Mouse (Mus musculus) ES-Bruce4 (cell line): ENCODE measurements around the gene Ccdc169. TPM values are rescaled to one million over a fixed set of nuclear protein-coding genes. Genes with fewer than 3 reads are reported as not detected.

Source experiments
- H3K27ac ChIP-seq: 2 replicates; pipeline ENCODE4 v1.5.1; 2012; ENCODE audit warnings: low read length, inconsistent platforms; ENCODE audit not compliant: insufficient read depth
- H3K27me3 ChIP-seq: 2 replicates; pipeline ENCODE4 v1.6.1; 2012; ENCODE audit warnings: mild to moderate bottlenecking, low read length, inconsistent platforms; ENCODE audit not compliant: control insufficient read depth, poor library complexity, insufficient read depth, severe bottlenecking
- H3K36me3 ChIP-seq: 2 replicates; pipeline ENCODE4 v1.6.1; 2012; ENCODE audit warnings: inconsistent platforms, mild to moderate bottlenecking, low read length, moderate library complexity; ENCODE audit not compliant: control insufficient read depth, poor library complexity, insufficient read depth, severe bottlenecking
- H3K4me1 ChIP-seq: one replicate; pipeline ENCODE4 v1.8.1; 2011; ENCODE audit warnings: low read length; ENCODE audit not compliant: control insufficient read depth, insufficient read depth
- H3K4me3 ChIP-seq: 2 replicates; pipeline ENCODE4 v1.5.1; 2011; ENCODE audit warnings: low read depth, mild to moderate bottlenecking, low read length
- H3K9ac ChIP-seq: 2 replicates; pipeline ENCODE4 v1.6.1; 2012; ENCODE audit warnings: low read depth, mild to moderate bottlenecking, inconsistent platforms; ENCODE audit not compliant: poor library complexity, severe bottlenecking
- H3K9me3 ChIP-seq: replicated peaks from 2 replicates; pipeline ENCODE4 v1.6.1; 2012; ENCODE audit warnings: mild to moderate bottlenecking, low read length, inconsistent platforms; ENCODE audit not compliant: control insufficient read depth, poor library complexity, insufficient read depth, severe bottlenecking
- CTCF ChIP-seq: IDR thresholded peaks from one replicate; pipeline ENCODE4 v1.8.1; 2011; ENCODE audit warnings: low read depth, low read length
- EP300 ChIP-seq: IDR thresholded peaks from 2 replicates; pipeline ENCODE4 v1.6.1; 2011; ENCODE audit warnings: low read depth, low read length; ENCODE audit not compliant: insufficient read depth
- POLR2A ChIP-seq: IDR thresholded peaks from one replicate; pipeline ENCODE4 v1.8.1; 2011; ENCODE audit warnings: low read length; ENCODE audit not compliant: insufficient read depth
- polyA plus RNA-seq: library from polyadenylated mRNA; stranded (reverse); fragments of >200 nt; gene quantifications from 2 replicates; pipeline ENCODE4 v1.2.4, GENCODE M21; 2011; ENCODE audit warnings: low read depth; ENCODE audit not compliant: missing spikeins, insufficient read depth, insufficient read length

Ccdc169 gene
- 0.23 and 0.27 TPM in 2 replicates for polyA plus RNA-seq

GRCm38 (mm10) chr3:55137039-55137438 lies at the start of gene Ccdc169:
TSS of gene Ccdc169 (plus strand) at chr3:55137339.
- Histone ChIP-seq H3K9ac (no peak within 1 kb of the TSS), H3K27me3 (no peaks in the 10 kb centered on the region), H3K36me3 (no peaks in the 10 kb centered on the region), H3K4me3 (no peak within 1 kb of the TSS), H3K4me1 (no peaks in the 10 kb centered on the region), H3K9me3 (no peaks in the 10 kb centered on the region), H3K27ac (no peak within 1 kb of the TSS)
- TF ChIP-seq POLR2A (no peak), EP300 (no peak), CTCF (no peak)

DNA sequence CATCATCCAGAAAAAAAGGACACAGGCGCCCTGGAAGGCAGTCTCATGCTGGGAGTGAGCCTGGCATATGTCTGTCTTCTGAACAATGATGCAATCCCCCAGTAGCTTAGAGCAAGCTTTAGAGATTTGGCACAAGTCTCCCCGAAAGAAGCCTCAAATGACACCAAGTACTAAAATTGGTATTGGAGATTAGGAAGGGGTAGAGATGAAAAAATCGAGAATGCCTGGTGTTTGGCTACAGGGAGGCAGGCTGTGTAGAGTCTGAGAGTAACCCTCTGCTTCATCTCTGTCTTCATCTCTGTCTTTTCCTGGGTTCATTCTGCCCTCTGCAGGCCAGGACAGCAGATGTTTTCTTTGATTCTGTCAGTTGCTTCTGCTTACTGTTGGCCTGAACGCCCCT lies 49.8 kb upstream of the Ccdc169 start:
- Histone ChIP-seq H3K9ac (no peak overlapping the region), H3K9me3 (no peaks in the 10 kb centered on the region), H3K4me3 (no peak overlapping the region), H3K36me3 (no peaks in the 10 kb centered on the region), H3K27me3 (no peaks in the 10 kb centered on the region), H3K27ac (no peak overlapping the region), H3K4me1 (no peaks in the 10 kb centered on the region)
- TF ChIP-seq POLR2A (no peak), EP300 (no peak), CTCF (no peak)

DNA sequence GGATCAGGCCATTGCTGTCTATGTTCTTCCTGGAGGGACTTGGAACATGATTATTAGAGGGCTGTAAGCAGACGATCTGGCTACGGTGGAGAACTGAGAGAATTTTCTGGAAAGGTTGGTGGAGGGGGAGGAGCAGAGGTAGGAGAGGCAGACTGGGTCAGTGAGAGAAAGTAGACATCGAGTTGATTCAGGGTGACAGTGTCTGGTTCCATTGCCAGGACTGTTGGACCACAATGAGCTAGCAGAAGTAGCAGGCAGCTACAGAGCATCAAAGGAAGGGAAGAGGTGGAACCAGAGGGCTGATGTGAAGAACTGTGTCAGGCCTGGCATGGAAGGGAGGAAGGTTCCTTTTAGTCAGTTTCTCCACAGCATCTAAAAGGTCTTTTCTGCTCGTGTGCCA lies 48.8 kb upstream of the Ccdc169 start:
- H3K4me1 ChIP-seq, result no peaks in the 10 kb centered on the region

DNA sequence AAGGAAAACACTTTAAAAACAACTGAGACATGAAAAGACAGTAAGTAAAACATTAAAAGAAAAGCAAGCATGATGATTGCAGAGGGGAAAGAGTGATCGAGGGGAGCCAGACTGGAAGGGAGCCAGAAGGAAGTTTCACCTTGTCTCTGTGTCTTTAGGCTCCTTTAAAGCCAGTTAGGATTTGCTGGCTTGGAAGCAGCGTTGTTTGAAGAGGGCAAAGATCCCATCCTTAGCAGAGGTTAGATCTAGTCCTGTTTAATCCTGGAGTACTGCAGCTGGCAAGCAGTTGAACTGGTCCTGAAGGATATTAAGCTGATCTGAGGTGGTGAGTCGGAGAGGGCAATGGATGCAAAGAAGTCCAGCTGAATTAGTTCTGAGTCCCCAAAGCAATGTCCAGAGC lies 48.3 kb upstream of the Ccdc169 start:
- no peak overlapping the region for H3K4me3 ChIP-seq
- H3K9ac ChIP-seq, result no peak overlapping the region
- H3K27ac ChIP-seq, result no peak overlapping the region
- H3K4me1 ChIP-seq, result no peaks in the 10 kb centered on the region
- H3K9me3 ChIP-seq, result no peaks in the 10 kb centered on the region
- TF ChIP-seq POLR2A, result no peak
- TF ChIP-seq EP300, result no peak
- no peak for TF ChIP-seq CTCF
- no peaks in the 10 kb centered on the region for H3K27me3 ChIP-seq
- H3K36me3 ChIP-seq, result no peaks in the 10 kb centered on the region

More for the DNA sequence above, 48.8 kb upstream of the Ccdc169 start:
- no peaks in the 10 kb centered on the region for H3K9me3 ChIP-seq
- no peak overlapping the region for H3K27ac ChIP-seq
- H3K27me3 ChIP-seq, result no peaks in the 10 kb centered on the region
- TF ChIP-seq CTCF (no peak), EP300 (no peak), POLR2A (no peak)
- no peak overlapping the region for H3K9ac ChIP-seq
- H3K36me3 ChIP-seq, result no peaks in the 10 kb centered on the region
- H3K4me3 ChIP-seq, result no peak overlapping the region

GRCm38 (mm10) chr3:55089291-55089690 lies 47.8 kb upstream of the Ccdc169 start:
- TF ChIP-seq CTCF (no peak), POLR2A (no peak), EP300 (no peak)
- Histone ChIP-seq H3K36me3 (no peaks in the 10 kb centered on the region), H3K27me3 (no peaks in the 10 kb centered on the region), H3K4me3 (no peak overlapping the region), H3K9ac (no peak overlapping the region), H3K27ac (no peak overlapping the region), H3K9me3 (no peaks in the 10 kb centered on the region), H3K4me1 (no peaks in the 10 kb centered on the region)

- Histone ChIP-seq H3K27ac (no peak overlapping the region), H3K36me3 (no peaks in the 10 kb centered on the region)
- TF ChIP-seq POLR2A (no peak), EP300 (no peak), CTCF (no peak)
Measured at GRCm38 (mm10) chr3:55093161-55093560, 44.0 kb upstream of the Ccdc169 start.

More at GRCm38 (mm10) chr3:55093161-55093560, 44.0 kb upstream of the Ccdc169 start:
- Histone ChIP-seq H3K27me3 (no peaks in the 10 kb centered on the region), H3K4me1 (no peaks in the 10 kb centered on the region), H3K9me3 (no peaks in the 10 kb centered on the region), H3K4me3 (no peak overlapping the region), H3K9ac (no peak overlapping the region)
